8 mouse cellular contexts compared by ENCODE assay signal in genomic region chr3:107986041-107986562, GRCm38 (mm10). TPM values are rescaled to one million over a fixed set of nuclear protein-coding genes. Genes with fewer than 3 reads are reported as not detected.
DNase-seq lines count a peak whose midpoint lies in the region; ATAC-seq and TF ChIP-seq lines count a peak whose summit lies in the region.

Gstm2 (minus strand) TSS chr3:107986453.

- no peak within 1 kb of the TSS for H3K27ac ChIP-seq in hindbrain, embryonic 10.5 days
- no peak within 1 kb of the TSS for H3K27ac ChIP-seq in hindbrain, embryonic 13.5 days
- no peak within 1 kb of the TSS for H3K27ac ChIP-seq in bone marrow, adult 2 months (ENCODE audit: control insufficient read depth, insufficient read depth, low read depth, low read length, poor library complexity)

- no peak for TF ChIP-seq POLR2A in bone marrow, adult 2 months (IDR thresholded peaks at IDR 0.05; ENCODE audit: borderline replicate concordance, control insufficient read depth, low read depth, low read length)

- WGBS in hindbrain, embryonic 10.5 days = 67% methylated on average over 8 of the region's 8 CpGs
- 65% methylated on average over 8 of the region's 8 CpGs for WGBS in hindbrain, embryonic 13.5 days
- 60% methylated on average over 8 of the region's 8 CpGs for WGBS in bone marrow, adult 2 months

- no peak for ATAC-seq in hindbrain, embryonic 13.5 days (ENCODE audit: low FRiP score)
- no peak for ATAC-seq in cerebellum, adult (ENCODE audit: insufficient number of reproducible peaks, low FRiP score, low TSS enrichment)

- H3K36me3 ChIP-seq in hindbrain, embryonic 10.5 days = no peaks in the 10 kb centered on the region
- no peaks in the 10 kb centered on the region for H3K36me3 ChIP-seq in hindbrain, embryonic 13.5 days

- no peak for TF ChIP-seq CTCF in bone marrow, adult 2 months (IDR thresholded peaks at IDR 0.05; ENCODE audit: control insufficient read depth, insufficient read depth, low read length)

- no peak within 1 kb of the TSS for H3K4me2 ChIP-seq in hindbrain, embryonic 13.5 days

- H3K9me3 ChIP-seq in hindbrain, embryonic 10.5 days = no peaks in the 10 kb centered on the region
- no peaks in the 10 kb centered on the region for H3K9me3 ChIP-seq in hindbrain, embryonic 13.5 days

- no peaks in the 10 kb centered on the region for H3K27me3 ChIP-seq in hindbrain, embryonic 10.5 days (ENCODE audit: insufficient read depth, poor library complexity, severe bottlenecking)
- H3K27me3 ChIP-seq in hindbrain, embryonic 13.5 days = no peaks in the 10 kb centered on the region

- 0 out of 2 replicates have a peak within 1 kb of the TSS, but pooled peaks have one; percentile 11 for H3K4me3 ChIP-seq in hindbrain, embryonic 10.5 days
- no peak within 1 kb of the TSS for H3K4me3 ChIP-seq in hindbrain, embryonic 13.5 days
- H3K4me3 ChIP-seq in bone marrow, adult 2 months (replicated peaks; ENCODE audit: control insufficient read depth, low read depth, low read length) = no peak within 1 kb of the TSS

- peaks cover 7% of the 10 kb centered on the region; the same call in 1 of the 2 replicates for H3K4me1 ChIP-seq in hindbrain, embryonic 10.5 days (replicated peaks)
- H3K4me1 ChIP-seq in hindbrain, embryonic 13.5 days (replicated peaks) = no peaks in the 10 kb centered on the region; the same call in 1 of the 2 replicates
- no peaks in the 10 kb centered on the region for H3K4me1 ChIP-seq in bone marrow, adult 2 months (ENCODE audit: control insufficient read depth, insufficient read depth, low read length)

- DNase-seq in hindbrain, embryonic 10.5 days (ENCODE audit: low spot score) = peak; percentile 25
- peak; percentile 85 to 86 for DNase-seq in heart, adult 9 months (ENCODE audit: low spot score in 2 of 2)
- DNase-seq in kidney, postnatal 14 days = peak; percentile 78
- peak; percentile 63 for DNase-seq in mesoderm, embryonic 11.5 days (ENCODE audit: low read depth, low spot score)
- DNase-seq in cerebellum, adult 9-11 months = no peak

- no peak within 1 kb of the TSS for H3K9ac ChIP-seq in hindbrain, embryonic 13.5 days

RNA-seq across cellular contexts. Expression of gene Gstm2, which starts in this region (rescaled TPM):
- 20.7 and 25.7 TPM in 2 replicates for polyA plus RNA-seq in hindbrain, embryonic 10.5 days (2016; fragmentation: Nextera tagmentation; extraction: Ambion mirVana)
- polyA plus RNA-seq in hindbrain, embryonic 13.5 days (2015; fragmentation: Nextera tagmentation; extraction: Ambion mirVana) = 10.0 and 10.9 TPM in 2 replicates
- polyA plus RNA-seq in bone marrow, adult 2 months (2011; ENCODE audit: insufficient read depth, insufficient read length, low replicate concordance, missing spikeins) = 8.7 and 10.5 TPM in 2 replicates
